20 mouse cellular contexts compared by ENCODE assay signal in genomic region chr3:103627661-103628060, GRCm38 (mm10). TPM values are rescaled to one million over a fixed set of nuclear protein-coding genes. Genes with fewer than 3 reads are reported as not detected.
"Had no signal": no experiment of that assay in that cellular context is flagged by ENCODE, and none has a peak within 500 bp of the region (broad histone marks: within the 10 kb centered on the region; RNA-seq: fewer than 3 reads in every experiment).

No protein-coding gene starts in this region.

- H3K4me1 ChIP-seq: midbrain, embryonic 15.5 days had no signal

- H3K27ac ChIP-seq: liver, embryonic 14.5 days; macrophage; midbrain, embryonic 13.5 days; midbrain, embryonic 15.5 days; neural tube, embryonic 12.5 days had no signal

- DNase-seq: lung, adult 18-20 months; lung, embryonic 14.5 days; lung, postnatal 10 days; right cerebral cortex, postnatal 14 days; spleen, adult 18-20 months; thymus, adult 18-20 months; thymus, postnatal 14 days; thymus, postnatal 36 days had no signal

- H3K4me2 ChIP-seq: lung, embryonic 14.5 days; midbrain, embryonic 13.5 days; midbrain, embryonic 15.5 days; neural tube, embryonic 12.5 days had no signal

- ATAC-seq: midbrain, embryonic 13.5 days; midbrain, embryonic 15.5 days had no signal

- H3K36me3 ChIP-seq: midbrain, embryonic 13.5 days; midbrain, embryonic 15.5 days; neural tube, embryonic 12.5 days had no signal

- H3K9ac ChIP-seq: liver, embryonic 14.5 days; lung, embryonic 14.5 days; midbrain, embryonic 13.5 days; midbrain, embryonic 15.5 days; neural tube, embryonic 12.5 days had no signal

- H3K9me3 ChIP-seq: midbrain, embryonic 13.5 days; midbrain, embryonic 15.5 days; neural tube, embryonic 12.5 days had no signal

- H3K4me3 ChIP-seq: megakaryocyte, embryonic 14.5 days; midbrain, embryonic 13.5 days; midbrain, embryonic 15.5 days; neural tube, embryonic 12.5 days had no signal

- H3K27me3 ChIP-seq: midbrain, embryonic 13.5 days; midbrain, embryonic 15.5 days; neural tube, embryonic 12.5 days had no signal

RNA-seq across cellular contexts. Expression of gene Atg4a-ps, which starts 18.2 kb away (rescaled TPM):
- total RNA-seq: midbrain, postnatal 0 days had no signal
- polyA plus RNA-seq: midbrain, embryonic 15.5 days; midbrain, postnatal 0 days; neural tube, embryonic 12.5 days; neural tube, embryonic 14.5 days; small intestine, adult 2 months; stomach, embryonic 14.5 days had no signal

RNA-seq across cellular contexts. Expression of gene Syt6, which starts 52.6 kb away (rescaled TPM):
- total RNA-seq: monocyte, adult 5-6 weeks had no signal
- polyA plus RNA-seq: liver, embryonic 16.5 days; macrophage had no signal
